Mouse (Mus musculus): ENCODE results near the gene Fam71d.

- TF ChIP-seq POLR2A (IDR thresholded peaks at IDR 0.05; ENCODE audit: control insufficient read depth, low read depth, low read length) (peak; percentile 58; the same call in 1 of the 2 replicates), CTCF (IDR thresholded peaks at IDR 0.05; ENCODE audit: control insufficient read depth, insufficient read depth, insufficient replicate concordance, low read depth, low read length) (no peak)
Observed at GRCm38 (mm10) chr12:78749378-78749801, 58.1 kb downstream of the Fam71d start.

All from testis, adult 2 months (tissue).